Mouse (Mus musculus) heart, embryonic 16.5 days (tissue): Measurements from ENCODE around the gene Pla2g4e. TPM values are rescaled to one million over a fixed set of nuclear protein-coding genes. Genes with fewer than 3 reads are reported as not detected.
"Not testable (repeated sequence)": the region's sequence is repeated elsewhere in the genome, so short reads cannot be mapped to it uniquely, and the experiment has no call there.

Source experiments
- ATAC-seq: fragments of 200-750 bp; cut with Nextera tagmentation; replicated peaks from 2 replicates; pipeline ENCODE4 v1.8.0; 2017; ENCODE audit warnings: moderate number of reproducible peaks; ENCODE audit not compliant: insufficient read depth, low FRiP score; ENCODE audit errors: extremely low read depth
- H3K27ac ChIP-seq: fragments of 300-500 bp; sonication (generic); 2 replicates; pipeline ENCODE4 v1.5.1; 2014; ENCODE audit warnings: mild to moderate bottlenecking, low read length, control low read depth, moderate library complexity
- H3K27me3 ChIP-seq: fragments of 300-500 bp; sonication (generic); 2 replicates; pipeline ENCODE4 v1.6.1; 2014; ENCODE audit warnings: low read length, mixed read lengths; ENCODE audit not compliant: control insufficient read depth, insufficient read depth
- H3K36me3 ChIP-seq: fragments of 300-500 bp; sonication (generic); 2 replicates; pipeline ENCODE4 v1.6.1; 2014; ENCODE audit not compliant: control insufficient read depth, insufficient read depth
- H3K4me1 ChIP-seq: fragments of 300-500 bp; sonication (generic); 2 replicates; pipeline ENCODE4 v1.6.1; 2014; ENCODE audit warnings: low read length, mixed read lengths; ENCODE audit not compliant: control insufficient read depth, insufficient read depth
- H3K4me2 ChIP-seq: fragments of 300-500 bp; sonication (generic); 2 replicates; pipeline ENCODE4 v1.6.1; 2014; ENCODE audit warnings: low read depth, mild to moderate bottlenecking, control low read depth, low read length
- H3K4me3 ChIP-seq: fragments of 300-500 bp; sonication (generic); 2 replicates; pipeline ENCODE4 v1.5.1; 2014; ENCODE audit warnings: mild to moderate bottlenecking, control low read depth, low read length
- H3K9ac ChIP-seq: fragments of 300-500 bp; sonication (generic); 2 replicates; pipeline ENCODE4 v1.6.1; 2014; ENCODE audit warnings: low read length, control low read depth
- H3K9me3 ChIP-seq: fragments of 300-500 bp; sonication (generic); replicated peaks from 2 replicates; pipeline ENCODE4 v1.6.1; 2016; ENCODE audit warnings: low read length; ENCODE audit not compliant: control insufficient read depth
- WGBS: fragments of 180-500 bp; shearing (Covaris S2); extraction: QIAGEN DNeasy Blood & Tissue Kit; methylation state at CpG from one replicate; pipeline ENCODE4 v1.1.7; 2014; 5-methylcytosine and 5-hydroxymethylcytosine counted together
- polyA plus RNA-seq: library from polyadenylated mRNA; unstranded; fragments of >200 nt; fragmentation: Nextera tagmentation; extraction: Ambion mirVana; gene quantifications from 2 replicates; pipeline ENCODE4 v1.2.1, GENCODE M21; 2015

Gene Pla2g4e
- polyA plus RNA-seq, 1 experiment from 2014 or later, result 2.1 TPM

DNA sequence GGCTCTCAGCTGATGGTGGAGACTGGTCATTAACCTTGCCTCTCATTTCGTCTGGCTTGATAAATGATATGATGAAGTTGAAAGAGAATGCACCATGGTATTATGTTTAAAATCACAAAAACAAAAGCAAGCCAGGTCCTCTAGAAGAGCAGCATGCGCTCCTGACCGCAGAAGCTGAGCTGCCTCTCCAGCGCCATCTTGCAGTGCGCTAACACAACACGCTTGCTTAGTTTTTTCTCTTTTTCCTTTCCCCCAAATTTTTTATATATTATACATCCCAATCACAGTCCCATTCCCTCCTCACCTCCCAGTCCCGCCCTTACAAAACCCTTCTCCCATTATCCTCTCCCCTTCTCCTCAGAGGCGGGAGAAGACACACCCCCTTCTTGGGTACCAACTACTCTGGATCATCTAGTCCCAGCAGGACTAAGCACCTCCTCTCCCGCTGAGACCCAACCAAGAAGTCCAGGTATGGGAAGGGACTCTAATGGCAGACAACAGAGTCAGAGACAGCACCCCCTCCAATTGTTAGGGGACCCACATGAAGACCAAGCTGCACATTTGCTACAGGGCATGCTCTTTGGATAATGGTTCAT lies 384 bp upstream of the Pla2g4e start:
- WGBS, result 18% methylated on average over 9 of the region's 9 CpGs

DNA sequence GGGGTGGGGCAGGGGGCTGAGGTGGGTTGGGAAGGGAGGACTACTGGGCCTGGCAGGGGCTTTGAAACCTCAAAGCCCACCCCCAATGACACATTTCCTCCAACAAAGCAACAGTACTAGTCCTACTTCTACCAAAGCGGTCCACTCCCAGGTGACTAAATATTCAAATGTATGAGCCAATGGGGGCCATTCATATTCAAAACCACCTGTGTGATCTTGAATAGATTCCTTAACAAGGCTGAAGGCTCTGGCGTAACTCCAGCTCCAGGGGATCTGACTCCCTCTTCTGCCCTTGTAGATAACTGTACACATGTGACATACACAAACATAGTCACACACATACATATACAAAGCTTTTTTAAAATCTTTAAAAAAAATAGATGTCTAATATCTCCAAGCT lies 1.1 kb downstream of the Pla2g4e start:
- 85% methylated on average over 2 of the region's 2 CpGs for WGBS
- peak overlapping the region; percentile 62 for H3K4me2 ChIP-seq
- H3K4me3 ChIP-seq, result peak overlapping the region; percentile 54
- H3K36me3 ChIP-seq, result no peaks in the 10 kb centered on the region
- no peaks in the 10 kb centered on the region for H3K9me3 ChIP-seq
- no peak for ATAC-seq
- peak overlapping the region; percentile 62; the same call in 1 of the 2 replicates for H3K27ac ChIP-seq
- H3K27me3 ChIP-seq, result 0 out of 2 replicates have a peak, but pooled peaks cover 2% of the 10 kb centered on the region
- peaks cover 10% of the 10 kb centered on the region for H3K4me1 ChIP-seq
- peak overlapping the region; percentile 59; the same call in 1 of the 2 replicates for H3K9ac ChIP-seq

More for the DNA sequence above, 384 bp upstream of the Pla2g4e start:
- no peaks in the 10 kb centered on the region for H3K36me3 ChIP-seq
- 0 out of 2 replicates have a peak, but pooled peaks cover 2% of the 10 kb centered on the region for H3K27me3 ChIP-seq
- H3K4me2 ChIP-seq, result peak overlapping the region; percentile 62
- no peaks in the 10 kb centered on the region for H3K9me3 ChIP-seq
- H3K4me3 ChIP-seq, result peak overlapping the region; percentile 54
- H3K4me1 ChIP-seq, result peaks cover 10% of the 10 kb centered on the region
- H3K9ac ChIP-seq, result no peak overlapping the region
- H3K27ac ChIP-seq, result peak overlapping the region; percentile 81
- peak; percentile 52 for ATAC-seq

DNA sequence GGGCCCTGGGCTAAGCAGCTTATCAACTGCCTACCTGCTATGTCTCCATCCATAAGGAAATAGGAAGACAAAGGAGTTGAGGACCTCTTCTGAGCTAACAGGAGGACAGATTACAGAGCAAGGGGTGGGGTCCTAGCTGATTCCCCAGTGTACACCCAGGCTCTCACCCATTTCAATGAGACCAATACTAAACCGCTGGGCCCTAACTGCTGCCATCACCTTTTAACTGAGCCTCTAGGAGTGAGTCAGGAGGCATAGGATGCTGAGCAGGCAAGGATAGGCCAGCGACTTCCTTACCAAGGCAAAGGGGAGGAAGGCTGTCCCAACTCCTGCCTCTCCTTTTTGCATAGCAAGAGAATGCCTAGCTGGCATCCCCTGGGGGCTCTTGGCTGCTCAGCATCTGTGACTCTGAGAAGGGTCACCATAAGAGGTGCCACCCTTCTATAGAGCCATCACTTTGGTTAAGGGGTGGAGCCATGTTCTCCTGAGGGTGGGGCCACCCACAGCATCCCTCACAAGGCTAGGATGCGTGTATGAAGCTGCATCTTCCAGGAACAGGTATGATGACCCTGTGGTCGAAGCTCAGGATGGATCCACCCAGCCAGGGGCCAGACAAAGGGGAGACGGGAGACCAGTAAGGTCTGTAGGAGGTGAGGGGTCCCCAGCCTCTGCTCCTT lies 2.2 kb downstream of the Pla2g4e start:
- Histone ChIP-seq H3K9me3 (no peaks in the 10 kb centered on the region), H3K4me2 (peak overlapping the region; percentile 62), H3K4me1 (peaks cover 10% of the 10 kb centered on the region), H3K9ac (no peak overlapping the region), H3K27ac (peak overlapping the region; percentile 62; the same call in 1 of the 2 replicates), H3K4me3 (peak overlapping the region; percentile 54), H3K27me3 (0 out of 2 replicates have a peak, but pooled peaks cover 2% of the 10 kb centered on the region), H3K36me3 (no peaks in the 10 kb centered on the region)
- 76% methylated on average over 5 of the region's 5 CpGs for WGBS
- ATAC-seq, result no peak

DNA sequence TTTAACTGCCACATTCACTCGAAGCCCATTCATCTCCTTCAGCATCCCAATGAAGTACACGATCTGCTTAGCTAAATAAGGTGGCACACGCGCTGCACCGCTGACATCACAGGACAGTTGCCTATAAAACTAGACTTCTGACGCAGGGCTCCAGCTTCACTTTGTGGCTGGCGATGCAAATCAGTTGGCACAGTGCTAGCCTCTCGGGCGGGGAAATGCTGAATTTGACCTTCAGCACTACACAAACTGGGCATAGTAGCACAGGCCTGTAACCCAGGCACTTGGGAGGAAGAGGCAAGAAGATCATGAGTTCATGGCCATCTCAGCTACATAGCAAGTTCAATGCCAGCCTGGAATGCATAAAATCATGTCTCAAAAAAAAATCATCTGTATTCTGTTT lies 6.4 kb downstream of the Pla2g4e start:
- not testable (repeated sequence) for H3K4me3 ChIP-seq, H3K27me3 ChIP-seq, H3K27ac ChIP-seq, H3K9me3 ChIP-seq, H3K4me2 ChIP-seq, H3K9ac ChIP-seq, H3K36me3 ChIP-seq, ATAC-seq
- WGBS, result 82% methylated on average over 8 of the region's 9 CpGs
- H3K4me1 ChIP-seq, result peaks cover 13% of the 10 kb centered on the region

DNA sequence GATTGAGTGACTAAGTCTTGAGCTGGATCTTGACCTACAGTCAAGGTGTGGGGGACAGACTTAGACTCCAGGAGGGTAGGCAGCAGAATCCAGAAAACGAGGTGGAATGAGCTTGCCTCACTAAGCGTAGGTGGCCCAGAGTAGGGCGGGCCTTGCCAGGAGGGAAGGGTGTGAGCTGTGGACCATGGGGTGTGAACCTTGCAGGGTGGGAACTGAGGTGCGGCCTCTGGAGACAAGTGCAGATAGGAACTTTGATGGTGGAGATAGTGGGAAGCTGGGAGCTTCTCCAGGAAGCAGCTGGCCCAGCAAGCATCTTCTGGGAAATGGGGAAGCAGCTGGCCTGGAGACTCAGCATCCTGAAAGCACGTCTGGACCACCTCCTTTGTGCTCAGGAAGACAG lies 7.4 kb downstream of the Pla2g4e start:
- H3K4me3 ChIP-seq, result no peak overlapping the region
- no peaks in the 10 kb centered on the region for H3K27me3 ChIP-seq
- no peaks in the 10 kb centered on the region for H3K9me3 ChIP-seq
- no peaks in the 10 kb centered on the region for H3K36me3 ChIP-seq
- no peak overlapping the region for H3K9ac ChIP-seq
- H3K4me2 ChIP-seq, result no peak overlapping the region
- H3K27ac ChIP-seq, result no peak overlapping the region
- peaks cover 10% of the 10 kb centered on the region for H3K4me1 ChIP-seq
- no peak for ATAC-seq
- WGBS, result 78% methylated on average over 5 of the region's 5 CpGs

DNA sequence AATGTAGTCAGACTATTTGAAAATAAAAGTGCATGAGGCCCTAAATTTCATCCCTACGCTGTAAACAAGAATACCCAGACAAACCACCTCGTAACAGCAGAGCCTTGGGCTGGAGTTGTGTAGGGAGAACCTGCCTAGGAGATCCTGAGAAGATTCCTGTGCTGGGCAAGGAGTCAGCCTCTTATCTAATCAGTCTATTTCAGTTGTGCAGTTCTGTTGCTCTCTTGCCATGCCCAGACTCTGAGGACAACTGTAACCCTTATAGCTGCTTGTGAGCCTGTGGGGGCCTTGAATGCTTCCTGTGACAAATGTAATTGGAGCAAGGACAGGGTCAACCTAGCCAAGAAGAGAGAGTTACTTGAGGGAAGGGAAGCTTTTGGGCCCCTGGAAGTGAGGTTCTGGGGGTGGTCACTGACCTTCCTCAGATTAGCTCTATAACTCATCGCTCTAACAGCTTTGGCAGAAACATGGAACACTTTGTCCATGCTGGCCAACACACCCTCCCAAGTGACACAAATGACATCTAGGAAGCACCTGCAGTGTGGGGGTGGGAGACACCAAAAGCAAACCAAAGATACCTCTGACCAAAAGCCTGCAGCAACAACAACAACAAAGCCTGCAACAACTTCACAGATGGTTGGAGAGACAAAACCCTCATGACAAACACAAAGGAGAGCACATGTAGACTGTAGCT lies 9.0 kb downstream of the Pla2g4e start:
- no peaks in the 10 kb centered on the region for H3K27me3 ChIP-seq
- no peak overlapping the region for H3K4me3 ChIP-seq
- peak overlapping the region; percentile 64 for H3K27ac ChIP-seq
- H3K9ac ChIP-seq, result no peak overlapping the region
- H3K9me3 ChIP-seq, result no peaks in the 10 kb centered on the region
- no peak overlapping the region for H3K4me2 ChIP-seq
- H3K4me1 ChIP-seq, result peaks cover 10% of the 10 kb centered on the region
- no peaks in the 10 kb centered on the region for H3K36me3 ChIP-seq
- WGBS, result 66% methylated on average over 3 of the region's 3 CpGs
- no peak for ATAC-seq

DNA sequence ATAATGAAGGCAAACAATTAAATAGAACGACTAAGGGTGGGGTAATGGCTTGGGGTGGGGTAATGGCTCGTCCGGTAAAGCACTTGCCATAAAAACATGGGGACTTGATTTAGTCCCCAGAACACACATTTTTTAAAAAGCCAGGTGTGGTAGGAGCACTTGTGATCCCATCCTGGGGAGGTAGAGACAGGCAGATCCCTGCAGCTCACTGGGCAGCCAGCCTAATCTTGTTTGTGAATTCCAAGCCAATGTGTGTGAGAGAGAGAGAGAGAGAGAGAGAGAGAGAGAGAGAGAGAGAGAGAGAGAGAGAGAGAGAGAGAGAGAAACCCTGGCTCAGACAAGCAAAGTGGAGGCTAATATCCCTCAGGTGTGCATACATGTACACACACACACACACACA lies 9.8 kb downstream of the Pla2g4e start:
- Histone ChIP-seq H3K4me3 (no peak overlapping the region), H3K9me3 (no peaks in the 10 kb centered on the region), H3K9ac (no peak overlapping the region), H3K4me2 (no peak overlapping the region), H3K27me3 (no peaks in the 10 kb centered on the region), H3K36me3 (no peaks in the 10 kb centered on the region), H3K27ac (no peak overlapping the region), H3K4me1 (peaks cover 10% of the 10 kb centered on the region)
- 63% methylated on average over 3 of the region's 3 CpGs for WGBS
- ATAC-seq, result 0 out of 2 replicates have a peak, but pooled peaks have one; percentile 10

DNA sequence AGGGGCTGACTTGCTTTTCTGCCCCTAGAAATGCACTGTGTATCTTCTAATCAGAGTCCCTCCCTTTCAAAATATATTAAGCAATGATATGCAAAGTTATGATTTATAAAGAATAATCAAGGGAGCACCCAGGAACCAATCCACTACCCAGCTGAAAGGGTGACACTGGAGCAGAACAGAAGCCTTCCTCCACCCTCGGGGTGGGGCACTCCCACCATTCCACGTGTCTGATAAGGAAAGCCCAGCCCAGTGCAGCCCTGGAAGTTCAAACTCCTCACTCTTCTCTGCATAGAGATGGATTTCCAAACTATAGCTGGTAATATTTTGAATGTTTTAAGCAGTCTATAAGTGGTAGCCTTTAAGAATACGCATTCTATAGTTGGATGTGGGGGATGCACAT lies 13.5 kb downstream of the Pla2g4e start:
- WGBS, result 32% methylated on average over 3 of the region's 3 CpGs
- no peaks in the 10 kb centered on the region for H3K9me3 ChIP-seq
- H3K4me2 ChIP-seq, result no peak overlapping the region
- H3K27me3 ChIP-seq, result no peaks in the 10 kb centered on the region
- H3K4me3 ChIP-seq, result no peak overlapping the region
- H3K9ac ChIP-seq, result no peak overlapping the region
- no peak for ATAC-seq
- H3K27ac ChIP-seq, result no peak overlapping the region
- H3K4me1 ChIP-seq, result peaks cover 10% of the 10 kb centered on the region
- no peaks in the 10 kb centered on the region for H3K36me3 ChIP-seq

DNA sequence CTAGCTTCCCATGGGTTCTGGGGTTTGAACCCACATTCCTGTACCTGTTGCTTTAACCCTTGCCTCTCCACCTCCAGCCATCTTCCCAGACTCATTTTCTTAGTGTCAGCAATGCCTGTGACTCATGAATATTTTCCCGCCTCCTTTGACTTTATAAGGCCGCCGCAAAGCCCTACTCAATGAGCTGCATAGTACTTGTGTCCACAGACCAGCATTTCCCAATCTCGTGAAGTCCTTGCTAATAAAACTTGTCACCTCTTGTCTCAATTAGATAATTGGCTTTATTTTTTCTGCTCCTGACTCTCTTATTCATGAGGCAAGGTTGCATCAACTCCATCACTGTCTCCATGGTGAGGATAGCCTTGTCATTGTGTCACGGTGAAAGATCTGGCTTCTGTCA lies 30.5 kb downstream of the Pla2g4e start:
- 86% methylated on average over 5 of the region's 5 CpGs for WGBS
- Histone ChIP-seq H3K27ac (no peak overlapping the region), H3K4me1 (no peaks in the 10 kb centered on the region), H3K4me3 (no peak overlapping the region), H3K36me3 (no peaks in the 10 kb centered on the region), H3K9me3 (no peaks in the 10 kb centered on the region), H3K9ac (no peak overlapping the region), H3K4me2 (no peak overlapping the region), H3K27me3 (no peaks in the 10 kb centered on the region)
- no peak for ATAC-seq
